Mouse (Mus musculus) spleen, postnatal 10 days (tissue): Measurements from ENCODE around the gene Phc1.
"Not testable (repeated sequence)": the region's sequence is repeated elsewhere in the genome, so short reads cannot be mapped to it uniquely, and the experiment has no call there.

Source experiments
- DNase-seq, 2 experiments: peaks; one replicate each; pipeline ENCODE4 v3.0.0; 2021 to 2022; ENCODE audit warnings: low spot score in 2 of 2

Phc1 gene

DNA sequence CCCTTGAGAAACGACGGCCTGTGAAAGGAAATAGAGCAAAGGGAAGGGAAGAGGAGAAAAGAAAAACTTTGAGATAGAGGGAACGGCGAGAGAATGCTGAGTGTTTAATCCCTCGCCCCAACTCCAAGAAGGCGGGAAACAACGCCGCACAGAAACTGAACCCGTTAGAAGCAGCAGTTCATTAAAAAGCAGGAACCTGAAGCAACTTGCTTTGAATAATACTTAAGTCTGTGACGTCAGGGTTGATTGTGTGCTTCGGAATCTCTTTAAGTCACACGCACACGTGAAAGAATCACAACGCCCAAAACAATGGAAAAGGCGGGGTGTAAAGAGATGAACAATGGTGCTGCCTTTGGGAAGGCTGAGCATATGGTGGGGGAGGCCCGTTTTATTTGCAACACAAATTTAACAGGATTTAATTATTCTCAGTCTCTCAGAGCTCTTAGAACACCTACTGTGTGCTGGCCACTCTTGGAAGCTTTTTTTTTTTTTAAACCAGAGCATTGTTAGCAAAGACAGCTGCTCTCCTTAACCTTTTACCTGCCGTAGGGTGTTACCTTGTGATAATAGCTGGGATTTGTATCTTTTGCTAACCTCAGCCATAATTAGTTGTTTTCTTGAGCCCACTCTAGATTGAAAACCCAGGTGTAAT is at the start of gene Phc1:
Phc1 (minus strand) TSS at position 213 of the 652 bp plus-strand sequence.
- DNase-seq, result no peak

DNA sequence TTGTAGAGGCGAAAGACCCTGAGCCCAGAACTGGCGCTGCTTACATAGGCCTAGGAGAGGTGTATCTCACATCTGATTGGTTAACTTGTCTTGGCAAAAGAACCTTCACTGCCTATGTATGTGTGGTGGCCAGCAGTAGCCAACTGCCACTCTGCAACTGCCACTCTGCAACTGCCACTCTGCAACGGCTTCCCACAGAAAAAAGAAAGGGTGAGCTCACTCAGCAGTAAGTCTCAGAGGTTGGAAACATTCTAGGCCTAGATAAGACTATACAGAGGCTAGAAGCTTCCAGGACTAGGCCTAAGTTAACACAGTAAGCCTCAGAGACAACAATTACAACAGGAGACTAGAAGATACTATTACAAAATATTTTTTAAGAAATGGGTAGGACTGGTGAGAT is 49.6 kb upstream of the Phc1 start:
- DNase-seq, result not testable (repeated sequence)

DNA sequence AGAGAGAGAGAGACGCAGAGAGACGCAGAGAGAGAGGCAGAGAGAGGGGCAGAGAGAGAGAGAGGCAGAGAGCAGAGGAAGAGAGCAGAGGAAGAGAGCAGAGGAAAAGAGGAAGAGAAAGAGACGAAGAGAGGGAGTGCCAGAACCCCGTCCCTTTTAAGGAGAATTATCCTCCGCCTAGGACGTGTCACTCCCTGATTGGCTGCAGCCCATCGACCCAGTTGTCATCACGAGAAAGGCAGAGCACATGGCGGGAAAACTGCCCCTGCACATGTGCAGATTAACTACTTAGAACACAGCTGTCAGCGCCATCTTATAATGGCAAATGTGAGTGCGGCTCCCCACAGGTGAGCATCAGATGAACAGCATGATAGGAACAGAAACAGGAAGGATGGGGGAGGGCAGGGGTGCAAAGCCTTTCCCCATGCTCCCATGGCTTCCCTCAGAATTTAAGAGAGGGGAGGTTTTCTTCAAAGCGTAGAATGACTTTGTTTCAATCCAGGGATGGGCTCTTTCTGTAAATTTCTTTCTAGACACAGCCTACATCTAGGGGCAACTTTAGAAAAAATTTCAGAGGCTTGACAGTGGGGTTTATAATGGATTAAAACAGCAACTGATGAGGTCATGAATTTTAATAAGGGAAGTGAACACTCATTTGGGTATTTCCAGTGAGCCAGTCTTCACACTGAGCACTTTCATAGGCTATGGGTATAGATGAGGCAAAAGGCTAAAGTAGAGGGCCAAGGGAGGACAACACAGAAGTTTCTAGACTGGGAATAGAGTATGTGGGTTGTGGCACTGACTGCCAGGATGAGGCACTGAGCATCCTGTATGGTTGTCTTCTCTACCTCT is 47.0 kb upstream of the Phc1 start:
- DNase-seq, result not testable (repeated sequence)

DNA sequence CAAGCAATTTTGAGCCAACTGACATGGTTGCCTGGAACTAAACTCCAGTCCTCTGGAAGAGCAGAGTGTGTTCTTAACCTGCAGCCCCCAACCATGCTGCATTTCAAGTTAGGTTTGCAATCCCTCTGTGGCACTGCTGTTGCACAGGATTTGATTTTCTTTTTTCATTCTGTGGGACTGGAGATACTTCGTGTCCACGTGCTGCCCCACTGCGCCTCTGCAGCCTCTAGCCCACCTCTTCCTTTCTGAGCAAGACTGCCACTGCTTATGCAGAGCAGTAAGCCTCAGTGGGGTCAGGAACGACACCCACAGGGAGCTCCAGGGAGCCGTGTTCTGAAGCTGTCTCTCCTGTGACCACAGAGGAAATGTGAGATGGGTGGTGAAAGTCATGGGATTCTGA is 45.4 kb upstream of the Phc1 start:
- DNase-seq, result no peak

DNA sequence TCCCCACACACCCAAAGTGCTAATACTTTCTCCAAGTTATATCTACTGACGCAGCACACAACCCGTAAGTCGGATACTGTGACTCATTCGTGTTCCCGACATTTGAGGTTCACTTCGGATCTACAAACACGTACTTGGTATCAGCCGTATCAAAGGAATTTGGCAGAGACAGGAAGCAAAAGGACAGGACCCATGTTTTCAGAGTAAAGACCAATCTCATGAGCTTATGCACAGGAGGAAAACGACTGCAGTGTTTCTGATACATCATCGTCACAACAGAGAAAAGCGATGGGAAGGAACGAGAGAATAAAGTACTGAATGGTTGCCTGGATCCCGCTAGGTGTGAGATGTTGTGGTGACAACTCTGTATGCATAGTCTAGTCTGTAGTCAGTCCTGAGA is 44.5 kb upstream of the Phc1 start:
- DNase-seq, result no peak

DNA sequence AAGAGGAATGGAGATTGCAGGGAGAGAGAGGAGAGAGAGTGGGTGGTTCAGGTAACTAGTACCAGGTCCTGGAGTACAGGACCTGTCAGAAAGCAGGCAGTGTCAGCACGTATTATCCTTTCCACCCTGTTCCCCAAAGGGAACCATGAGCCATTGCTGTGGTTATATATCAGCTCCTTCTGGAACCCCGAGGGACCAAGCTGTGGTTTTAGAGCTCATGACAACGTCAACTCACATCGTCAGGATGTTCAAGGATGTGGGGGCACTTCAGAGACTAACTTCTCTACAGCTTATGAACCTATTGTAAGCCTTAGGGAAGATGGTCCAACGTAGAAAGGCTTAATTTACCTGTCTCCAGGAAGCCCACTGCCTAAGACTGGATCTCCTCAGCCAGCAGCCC is 42.9 kb upstream of the Phc1 start:
- DNase-seq, result no peak

DNA sequence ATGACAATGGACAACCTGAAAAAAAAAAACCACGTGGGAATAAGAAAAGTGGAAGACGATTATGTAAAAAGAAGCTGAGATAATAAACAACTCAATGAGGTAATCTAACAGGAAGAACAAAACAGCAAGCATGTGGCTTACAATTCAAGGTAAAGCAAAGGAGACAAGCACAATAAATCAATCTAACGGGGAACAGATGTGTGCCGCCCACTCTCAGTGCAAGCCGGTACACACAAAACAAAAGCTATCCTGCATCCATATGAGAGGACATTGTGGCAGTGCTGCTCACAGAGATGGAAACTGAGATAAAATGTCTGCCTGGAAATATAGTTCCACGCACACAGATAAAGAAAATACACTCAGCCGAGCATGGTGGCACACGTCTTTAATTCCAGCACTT is 41.7 kb upstream of the Phc1 start:
- DNase-seq, result no peak

DNA sequence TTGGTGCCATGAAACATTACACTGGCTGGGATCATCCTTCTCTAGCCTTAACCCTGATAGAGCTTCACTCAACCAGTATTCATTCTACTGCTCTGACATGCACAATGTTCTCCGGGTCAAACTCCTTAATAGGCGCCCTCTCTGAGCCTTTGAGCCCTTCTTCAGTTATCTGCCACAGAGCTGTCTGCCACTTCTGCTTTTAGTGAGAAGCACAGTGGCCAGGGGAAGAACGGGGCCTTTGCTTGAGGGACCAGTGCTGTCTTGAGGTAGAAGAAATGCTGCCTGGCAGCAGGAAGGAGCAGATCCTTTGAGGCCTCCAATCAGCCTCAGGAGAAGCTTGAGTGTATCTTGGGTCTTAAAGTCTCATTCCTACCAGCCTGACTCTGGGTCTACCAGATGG is 27.9 kb upstream of the Phc1 start:
- DNase-seq, result no peak

DNA sequence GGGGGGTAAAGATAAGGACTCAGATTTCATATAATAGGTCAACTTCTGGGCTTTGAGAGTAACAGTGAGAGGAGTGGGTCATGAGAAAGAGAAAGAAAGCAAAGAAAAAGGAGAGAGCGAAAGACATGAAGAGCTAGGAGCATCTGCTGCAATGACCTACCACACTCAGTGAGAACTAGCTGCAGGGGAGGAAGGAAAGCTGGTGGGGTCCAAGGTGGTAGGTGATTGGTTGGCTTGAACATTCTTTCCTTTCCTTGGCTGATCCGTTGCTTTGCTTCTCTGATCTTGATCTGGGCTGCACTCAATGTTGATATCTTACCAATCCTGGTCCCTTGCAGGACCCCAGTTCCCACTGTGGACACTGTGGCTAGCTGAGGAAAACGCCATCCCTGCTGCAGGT is 26.6 kb upstream of the Phc1 start:
- no peak for DNase-seq

DNA sequence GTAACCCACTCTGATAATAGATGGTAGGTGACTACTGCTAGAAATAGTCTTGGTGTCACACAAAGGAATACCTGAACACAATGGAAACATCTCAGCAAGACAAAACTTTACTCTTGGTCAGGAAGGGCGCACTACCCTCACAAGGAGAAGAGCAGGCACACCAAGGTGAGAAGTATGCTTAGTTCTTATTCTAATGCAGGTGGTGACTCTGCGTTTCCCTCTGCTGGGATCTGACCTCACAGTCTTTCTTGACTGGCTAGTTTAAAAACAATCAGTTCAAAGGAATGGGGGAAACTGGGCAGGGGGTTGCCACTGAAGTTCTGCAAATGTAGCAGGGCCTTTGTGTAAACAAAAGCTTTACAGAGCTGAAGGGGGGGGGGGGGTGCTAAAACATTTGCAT is 25.9 kb upstream of the Phc1 start:
- DNase-seq, result no peak

DNA sequence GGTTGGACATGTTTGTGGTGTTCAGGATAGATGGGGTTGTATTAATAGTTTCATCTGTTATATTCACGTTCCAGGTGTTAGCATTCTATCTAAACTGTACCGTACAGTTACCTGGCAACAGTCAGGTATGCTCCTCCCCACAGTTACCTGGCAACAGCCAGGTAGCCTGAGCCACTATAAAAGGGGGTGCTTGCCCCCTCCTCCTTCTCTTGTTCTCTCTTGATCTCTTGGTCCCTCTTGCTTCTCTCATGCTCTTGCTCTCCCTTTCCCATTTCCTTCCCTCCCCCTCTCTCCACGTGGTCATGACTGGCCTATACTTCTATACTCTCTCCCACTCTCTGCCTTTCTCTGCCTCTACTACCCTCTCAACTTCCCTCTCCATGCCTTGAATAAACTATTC is 25.3 kb upstream of the Phc1 start:
- no peak for DNase-seq

DNA sequence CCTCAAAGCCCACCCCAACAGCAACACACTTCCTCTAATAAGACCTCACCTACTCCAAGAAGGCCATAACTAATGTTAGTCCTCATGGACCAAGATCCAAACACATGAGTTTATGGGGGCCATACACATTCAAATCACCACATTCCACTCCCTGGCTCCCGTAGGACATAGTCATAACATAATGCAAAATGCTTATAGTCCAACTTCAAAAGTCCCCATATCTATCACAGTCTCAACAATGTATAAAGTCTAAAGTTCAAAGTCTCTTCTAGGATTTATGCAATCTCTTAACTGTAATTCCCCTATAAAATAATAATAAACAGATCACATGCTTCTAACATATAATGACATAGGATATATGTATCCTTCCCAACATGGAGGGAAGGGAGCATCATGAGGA is 16.7 kb upstream of the Phc1 start:
- DNase-seq, result no peak

DNA sequence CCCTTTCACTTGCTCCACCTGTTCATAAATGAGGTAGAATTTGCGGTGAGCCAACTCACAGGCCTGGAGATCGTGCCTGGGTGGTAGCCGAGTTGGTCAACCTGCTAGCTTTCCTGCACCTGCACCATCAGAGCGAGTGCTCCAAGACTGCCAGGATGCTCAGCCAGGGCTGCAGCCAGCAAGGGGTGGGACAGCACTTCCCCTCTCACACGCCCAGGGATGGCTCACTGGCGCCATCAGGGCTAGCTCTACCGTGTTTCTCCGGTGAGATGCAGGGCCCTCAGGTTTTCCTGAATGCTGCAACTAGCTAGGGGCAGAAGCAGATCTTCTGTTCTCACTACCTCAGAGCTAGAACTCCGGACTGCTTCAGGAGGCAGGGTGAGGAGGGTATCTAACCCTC is 15.5 kb upstream of the Phc1 start:
- no peak for DNase-seq

DNA sequence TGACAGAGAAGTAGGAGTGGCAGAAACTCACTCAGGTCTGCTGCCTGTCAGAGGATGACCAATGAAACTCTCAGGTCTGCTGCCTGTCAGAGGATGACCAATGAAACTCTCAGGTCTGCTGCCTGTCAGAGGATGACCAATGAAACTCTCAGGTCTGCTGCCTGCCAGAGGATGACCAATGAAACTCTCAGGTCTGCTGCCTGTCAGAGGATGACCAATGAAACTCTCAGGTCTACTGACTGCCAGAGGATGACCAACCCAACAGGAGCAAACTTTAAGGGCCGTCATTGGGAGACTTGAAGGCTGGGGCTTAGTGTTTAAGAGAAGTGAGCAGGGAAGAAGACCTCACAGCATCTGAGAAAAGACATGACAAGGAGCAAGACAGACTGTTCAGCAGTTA is 7.0 kb upstream of the Phc1 start:
- DNase-seq, result not testable (repeated sequence)

DNA sequence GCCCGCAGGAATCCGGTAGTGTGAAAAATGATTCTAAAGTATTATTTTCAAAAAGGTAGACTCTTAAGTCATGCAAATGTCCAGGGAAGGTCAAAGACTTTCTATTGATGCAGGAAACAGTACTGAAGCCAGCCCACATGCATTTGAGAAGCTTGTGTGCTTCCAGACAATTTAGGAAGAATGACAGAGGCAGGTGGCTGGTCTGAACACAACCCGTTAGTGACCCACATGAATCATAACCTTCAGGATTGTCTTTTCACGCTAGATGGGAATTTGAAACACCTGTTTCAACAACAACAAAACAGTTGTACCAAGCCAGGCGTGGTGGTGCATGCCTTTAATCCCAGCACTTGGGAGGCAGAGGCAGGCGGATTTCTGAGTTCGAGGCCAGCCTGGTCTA is 6.0 kb upstream of the Phc1 start:
- DNase-seq, result no peak

DNA sequence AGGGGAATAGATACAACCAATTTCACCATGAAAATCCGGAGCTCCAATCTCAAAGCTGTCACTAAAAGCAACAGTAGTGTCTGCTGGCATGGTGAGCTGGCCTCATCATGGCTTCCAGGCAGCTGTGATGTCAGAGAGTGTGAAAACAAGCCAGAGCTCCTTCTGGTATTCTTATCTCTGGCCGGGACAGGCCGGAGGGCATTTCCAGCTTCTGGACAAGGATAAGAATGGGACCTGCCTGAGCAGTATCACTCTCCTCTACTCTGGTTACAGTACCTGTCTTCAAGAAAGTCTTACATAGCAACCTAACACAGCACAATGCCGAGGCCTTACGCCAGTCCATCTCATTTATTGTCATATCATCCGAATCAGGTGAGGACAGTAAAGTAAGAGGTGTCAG is 5.4 kb upstream of the Phc1 start:
- DNase-seq, result no peak

DNA sequence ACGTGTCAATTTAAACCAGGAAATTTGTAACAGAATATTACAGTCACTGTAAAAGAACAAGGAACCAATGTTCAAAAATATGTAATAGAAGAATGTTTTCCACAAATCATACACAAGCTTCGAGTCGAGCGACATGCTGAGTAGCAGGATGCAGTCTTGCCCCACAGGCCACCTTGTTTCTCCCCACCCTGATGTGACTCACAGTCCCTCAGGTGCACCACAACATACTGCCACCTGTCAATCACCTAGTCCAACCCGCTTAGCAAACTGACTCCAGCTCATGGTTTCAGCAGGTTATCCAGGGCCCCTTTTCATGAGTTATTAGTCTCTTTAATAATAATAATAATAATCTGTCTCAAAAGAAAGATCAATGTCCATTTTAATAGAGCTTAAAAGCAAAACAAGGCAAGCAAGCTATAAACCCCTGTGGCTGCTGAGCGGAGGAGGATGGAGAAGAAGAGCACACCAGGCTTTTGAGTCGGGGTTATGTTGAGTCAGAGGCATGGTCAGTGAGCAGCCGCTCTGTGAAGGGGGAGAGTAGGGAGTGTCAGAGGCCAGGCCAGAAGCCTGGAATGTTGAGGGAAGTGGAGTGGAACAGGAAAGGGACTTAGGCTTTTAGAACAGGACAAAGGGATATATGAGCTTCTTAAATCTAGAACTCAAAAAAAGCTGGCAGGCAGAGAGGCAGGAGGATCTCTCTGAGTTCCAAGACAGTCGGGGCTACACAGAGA is 4.2 kb upstream of the Phc1 start:
- DNase-seq, result no peak

DNA sequence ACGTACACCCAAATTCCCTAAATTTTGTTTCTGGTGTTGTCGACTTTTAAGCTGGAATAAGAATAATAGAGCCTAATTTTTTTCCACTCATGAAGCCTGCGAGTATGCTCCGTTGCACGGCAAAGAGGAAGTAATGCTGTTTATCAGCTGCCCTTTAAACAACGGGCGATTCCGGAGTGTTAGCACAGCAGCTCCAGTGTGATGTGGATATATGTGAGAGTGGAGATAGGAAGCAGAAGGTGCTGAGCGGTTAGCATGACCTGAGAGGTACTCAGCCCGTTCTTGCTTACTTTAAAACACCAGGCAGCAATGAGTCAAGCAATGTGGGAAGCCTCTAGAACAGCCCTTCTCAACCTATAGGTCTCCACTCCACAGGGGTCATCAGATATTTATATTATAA is 3.4 kb upstream of the Phc1 start:
- DNase-seq, result no peak

DNA sequence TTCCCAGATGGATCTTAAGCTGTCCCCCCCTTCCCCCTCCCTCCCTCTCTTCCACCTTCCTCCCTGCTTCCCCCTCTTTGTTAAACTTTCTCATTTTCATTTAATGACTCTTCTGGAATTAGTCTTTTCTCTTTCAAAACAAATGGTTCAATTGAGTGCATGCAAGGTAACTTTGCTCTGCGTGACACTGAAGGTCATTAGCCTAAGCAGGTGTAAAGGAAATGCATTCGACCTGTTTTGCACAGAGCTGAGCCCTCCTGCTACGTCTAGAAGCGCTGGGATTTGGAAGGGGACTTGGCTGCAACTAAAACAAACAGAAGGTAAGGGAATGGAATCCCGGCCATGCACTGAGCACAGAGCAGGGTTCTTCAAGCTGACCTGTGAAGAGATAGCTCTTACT is 1.8 kb upstream of the Phc1 start:
- DNase-seq, result no peak

DNA sequence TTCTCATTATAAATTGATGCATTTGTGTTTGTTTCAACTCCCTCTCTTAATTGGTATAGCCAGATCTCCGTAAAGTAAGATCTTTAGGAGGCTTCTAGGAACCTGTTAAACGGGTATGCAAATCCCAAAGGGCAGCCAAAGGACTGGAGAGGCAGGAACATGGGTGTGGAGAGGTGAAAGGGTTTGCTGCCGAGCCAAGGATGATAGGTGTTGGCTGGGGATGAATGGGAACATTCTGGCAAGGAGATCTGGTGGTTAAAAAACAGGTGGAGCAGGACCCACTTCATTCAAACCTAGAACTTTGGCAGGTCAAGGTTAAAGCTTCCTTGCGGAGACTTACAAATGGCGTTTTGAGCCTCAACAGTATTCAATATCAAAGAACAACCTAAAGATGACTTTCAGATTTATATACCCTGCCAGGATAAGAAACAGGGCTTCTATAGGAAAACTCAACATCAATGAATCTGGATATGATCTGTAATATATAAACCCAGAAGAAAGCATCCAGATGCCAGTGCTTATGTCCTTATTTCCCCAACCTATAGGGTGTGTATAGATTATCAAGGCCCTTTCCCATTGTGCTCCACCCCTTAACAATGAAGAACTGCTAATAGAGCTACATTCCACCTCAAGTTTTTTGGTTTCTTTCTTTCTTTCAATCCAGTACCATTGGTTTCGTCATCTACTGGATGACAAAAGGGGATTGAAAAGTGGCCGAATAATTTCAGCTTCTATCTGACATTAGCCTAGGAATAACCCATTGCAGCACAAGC is 863 bp upstream of the Phc1 start:
- DNase-seq, result no peak

DNA sequence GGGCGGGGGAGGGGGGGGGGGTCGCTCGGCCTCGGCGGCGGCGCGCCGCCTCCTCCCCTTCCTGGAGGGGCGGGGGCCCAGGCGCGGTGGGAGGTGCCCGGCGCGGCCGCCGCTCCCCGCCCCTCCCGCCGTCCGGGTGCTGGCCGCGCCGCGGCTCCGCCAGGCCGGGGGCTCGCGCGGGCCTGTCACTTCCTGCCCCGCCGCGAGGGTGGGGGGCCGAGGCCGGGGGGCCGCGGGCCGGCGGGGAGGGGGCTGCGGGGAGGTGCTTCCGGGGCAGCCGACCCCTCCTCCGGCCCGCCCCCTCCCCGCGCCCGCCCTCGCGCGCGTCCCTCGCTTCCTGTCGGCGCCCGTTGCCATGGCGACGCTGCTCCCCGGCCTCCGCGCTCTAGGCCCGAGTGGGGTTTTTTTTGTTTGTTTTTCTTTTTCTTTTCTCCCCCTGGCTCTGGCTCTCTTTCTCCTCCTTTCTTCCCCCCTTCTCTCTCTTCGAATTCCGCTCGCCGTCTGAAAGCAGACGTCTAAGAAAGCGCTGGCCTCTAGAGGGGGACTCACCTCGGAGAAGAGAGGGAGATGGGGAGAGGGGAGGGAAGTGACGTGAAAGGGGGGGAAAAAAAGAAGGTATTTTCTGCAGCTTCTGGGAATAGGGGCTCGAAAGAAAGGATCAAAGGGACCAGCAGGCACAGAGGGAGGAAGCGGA is 566 bp downstream of the Phc1 start:
- peak; percentile 67 to 85 for DNase-seq
